Mouse (Mus musculus): ENCODE results near the gene Vtcn1. TPM values are rescaled to one million over a fixed set of nuclear protein-coding genes. Genes with fewer than 3 reads are reported as not detected.

Vtcn1 gene
- polyA plus RNA-seq, 1 experiment = not detected

DNA sequence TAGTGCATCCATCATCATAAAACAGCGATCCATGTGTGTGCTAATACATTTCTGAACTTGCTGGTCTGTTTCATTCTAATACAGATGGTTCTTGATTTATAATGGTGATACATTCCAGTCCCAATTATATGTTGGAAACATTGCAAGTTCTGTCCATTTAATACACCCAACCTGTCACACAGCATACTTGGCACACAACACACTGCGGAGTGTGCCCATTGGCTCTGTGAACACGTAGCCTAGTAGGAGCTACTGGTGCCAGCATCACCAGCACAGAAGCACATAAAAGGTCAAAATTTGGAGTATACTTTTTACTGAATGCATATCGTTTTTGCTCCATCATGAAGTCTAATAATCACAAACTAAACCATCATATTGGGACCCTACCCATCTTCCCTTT is 51.8 kb downstream of the Vtcn1 start:
- 92% methylated on average over 4 of the region's 4 CpGs for WGBS
- TF ChIP-seq POLR2A (IDR thresholded peaks at IDR 0.05; ENCODE audit: low read depth, low read length) = no peak
- TF ChIP-seq CTCF (IDR thresholded peaks at IDR 0.05; ENCODE audit: extremely low read depth, insufficient read depth, insufficient read length, insufficient replicate concordance) = no peak
- no peak for DNase-seq (ENCODE audit: low read depth in 1 of 2, low spot score in 2 of 2)
- no peak overlapping the region for H3K4me3 ChIP-seq (ENCODE audit: extremely low read depth, insufficient read depth, insufficient read length)
- no peaks in the 10 kb centered on the region for H3K36me3 ChIP-seq (ENCODE audit: control insufficient read depth, insufficient read depth, low read length)
- no peak overlapping the region for H3K27ac ChIP-seq (ENCODE audit: insufficient read depth, low read length)
- no peaks in the 10 kb centered on the region for H3K27me3 ChIP-seq (ENCODE audit: control insufficient read depth, insufficient read depth, low read length)
- H3K4me1 ChIP-seq (ENCODE audit: control insufficient read depth, insufficient read depth, insufficient read length) = no peaks in the 10 kb centered on the region

DNA sequence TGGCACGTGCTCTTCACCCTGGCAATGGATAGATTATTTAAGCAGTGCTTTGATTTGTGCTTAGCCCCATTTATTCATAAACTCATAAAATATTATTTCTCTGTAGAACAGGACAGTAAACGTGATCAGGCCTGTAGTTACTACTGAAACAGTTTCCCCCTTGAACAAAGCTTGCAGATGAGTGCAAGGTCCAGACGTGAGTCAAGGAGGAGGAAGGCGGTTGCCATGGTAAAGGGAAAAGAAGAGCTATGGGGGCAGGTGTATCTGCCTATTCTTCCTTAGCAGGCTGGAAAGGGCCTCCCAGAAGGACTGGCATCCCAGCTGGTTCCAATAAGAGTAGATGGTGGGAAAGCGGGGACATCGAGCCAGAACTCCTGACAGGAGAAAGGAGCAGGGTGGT is 56.1 kb downstream of the Vtcn1 start:
- no peaks in the 10 kb centered on the region for H3K4me1 ChIP-seq (ENCODE audit: control insufficient read depth, insufficient read depth, insufficient read length)
- DNase-seq (ENCODE audit: low read depth in 1 of 2, low spot score in 2 of 2) = no peak
- no peak overlapping the region for H3K27ac ChIP-seq (ENCODE audit: insufficient read depth, low read length)
- no peaks in the 10 kb centered on the region for H3K36me3 ChIP-seq (ENCODE audit: control insufficient read depth, insufficient read depth, low read length)
- WGBS = 88% methylated on average over 6 of the region's 6 CpGs
- H3K4me3 ChIP-seq (ENCODE audit: extremely low read depth, insufficient read depth, insufficient read length) = no peak overlapping the region
- H3K27me3 ChIP-seq (ENCODE audit: control insufficient read depth, insufficient read depth, low read length) = no peaks in the 10 kb centered on the region
- no peak for TF ChIP-seq CTCF (IDR thresholded peaks at IDR 0.05; ENCODE audit: extremely low read depth, insufficient read depth, insufficient read length, insufficient replicate concordance)
- TF ChIP-seq POLR2A (IDR thresholded peaks at IDR 0.05; ENCODE audit: low read depth, low read length) = no peak

DNA sequence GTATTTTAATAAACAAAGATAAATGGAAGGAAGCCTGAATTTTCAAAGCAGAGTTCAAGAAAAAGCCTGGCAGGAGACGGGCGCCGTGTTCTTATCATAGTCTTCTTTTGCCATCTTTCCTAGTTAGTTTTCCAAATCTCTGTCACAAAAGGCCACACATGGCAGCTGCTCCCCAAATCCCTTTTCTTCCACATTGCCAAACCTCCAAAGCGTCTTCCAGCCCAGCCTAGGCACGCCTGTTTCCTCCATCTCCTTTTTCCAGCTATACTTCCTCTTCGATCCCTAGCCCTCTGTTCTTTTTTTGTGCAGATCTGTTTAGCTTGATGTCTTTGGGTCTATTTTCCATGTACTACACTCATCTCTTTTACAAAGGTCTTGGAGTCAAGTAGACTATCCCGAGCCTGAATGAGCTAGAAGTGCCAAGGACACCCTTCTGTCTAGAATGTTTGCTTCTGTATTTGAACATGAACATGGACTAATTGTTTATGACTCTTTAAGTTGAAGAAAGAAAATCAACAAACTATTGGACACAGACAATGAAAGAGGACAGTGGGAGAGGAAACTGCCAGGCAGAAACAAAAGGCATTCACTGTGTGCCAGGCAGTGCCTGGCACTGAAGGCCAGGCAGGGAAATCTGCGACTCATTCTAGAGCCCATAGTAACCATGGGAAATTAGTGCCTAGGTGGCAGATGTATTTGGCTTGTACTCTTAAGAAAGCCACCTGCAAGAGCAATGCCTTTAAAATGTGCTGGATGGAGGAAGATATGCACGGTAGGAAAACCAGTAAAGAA is 56.8 kb downstream of the Vtcn1 start:
- 90% methylated on average over 9 of the region's 9 CpGs for WGBS
- no peaks in the 10 kb centered on the region for H3K4me1 ChIP-seq (ENCODE audit: control insufficient read depth, insufficient read depth, insufficient read length)
- TF ChIP-seq POLR2A (IDR thresholded peaks at IDR 0.05; ENCODE audit: low read depth, low read length) (no peak), CTCF (IDR thresholded peaks at IDR 0.05; ENCODE audit: extremely low read depth, insufficient read depth, insufficient read length, insufficient replicate concordance) (no peak)
- no peak overlapping the region for H3K4me3 ChIP-seq (ENCODE audit: extremely low read depth, insufficient read depth, insufficient read length)
- DNase-seq (ENCODE audit: low read depth in 1 of 2, low spot score in 2 of 2) = no peak
- H3K27me3 ChIP-seq (ENCODE audit: control insufficient read depth, insufficient read depth, low read length) = no peaks in the 10 kb centered on the region
- no peak overlapping the region for H3K27ac ChIP-seq (ENCODE audit: insufficient read depth, low read length)
- H3K36me3 ChIP-seq (ENCODE audit: control insufficient read depth, insufficient read depth, low read length) = no peaks in the 10 kb centered on the region

DNA sequence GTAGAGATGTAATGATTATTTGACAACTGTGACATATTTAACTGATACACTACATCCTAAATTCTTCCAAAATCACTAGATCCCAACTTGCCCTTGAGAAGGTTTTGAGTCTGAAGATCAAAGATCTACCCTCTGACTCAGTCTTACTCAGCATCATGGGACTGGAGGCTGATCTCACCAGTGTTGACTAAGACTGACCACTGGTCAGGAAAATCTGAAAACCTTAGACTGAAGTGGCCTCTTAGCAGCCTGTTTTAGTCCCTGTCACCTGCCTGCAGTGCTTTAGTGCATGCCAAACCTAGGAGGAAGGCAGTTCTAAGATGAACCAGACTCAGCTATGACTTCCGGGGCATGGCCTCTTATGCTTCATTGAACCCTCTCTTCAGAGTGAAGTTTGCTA is 64.0 kb downstream of the Vtcn1 start:
- Histone ChIP-seq H3K4me1 (ENCODE audit: control insufficient read depth, insufficient read depth, insufficient read length) (no peaks in the 10 kb centered on the region), H3K27ac (ENCODE audit: insufficient read depth, low read length) (no peak overlapping the region), H3K27me3 (ENCODE audit: control insufficient read depth, insufficient read depth, low read length) (no peaks in the 10 kb centered on the region), H3K4me3 (ENCODE audit: extremely low read depth, insufficient read depth, insufficient read length) (no peak overlapping the region), H3K36me3 (ENCODE audit: control insufficient read depth, insufficient read depth, low read length) (no peaks in the 10 kb centered on the region)
- no peak for TF ChIP-seq CTCF (IDR thresholded peaks at IDR 0.05; ENCODE audit: extremely low read depth, insufficient read depth, insufficient read length, insufficient replicate concordance)
- TF ChIP-seq POLR2A (IDR thresholded peaks at IDR 0.05; ENCODE audit: low read depth, low read length) = no peak
- WGBS = 97% methylated on average over 1 of the region's 1 CpGs
- no peak for DNase-seq (ENCODE audit: low read depth in 1 of 2, low spot score in 2 of 2)

DNA sequence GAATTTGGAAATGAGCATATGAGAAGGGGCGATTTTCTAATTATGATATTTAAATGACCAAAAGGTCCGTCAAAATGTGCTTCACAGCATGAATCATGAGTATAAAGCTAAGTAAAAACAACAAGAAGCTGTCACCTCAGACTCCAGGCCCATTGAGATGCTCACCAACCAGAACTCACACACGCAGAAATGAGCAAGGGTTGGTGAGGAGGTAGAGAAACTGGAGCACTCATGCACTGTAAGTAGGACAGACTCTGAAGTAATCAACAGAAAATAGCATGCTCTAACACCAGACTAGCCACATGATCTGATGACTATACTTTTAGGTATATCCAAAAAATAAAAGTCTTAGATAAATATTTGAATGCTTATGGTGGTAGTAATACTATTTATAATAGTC is 65.1 kb downstream of the Vtcn1 start:
- H3K27ac ChIP-seq (ENCODE audit: insufficient read depth, low read length) = no peak overlapping the region
- 91% methylated on average over 3 of the region's 3 CpGs for WGBS
- TF ChIP-seq POLR2A (IDR thresholded peaks at IDR 0.05; ENCODE audit: low read depth, low read length) (no peak), CTCF (IDR thresholded peaks at IDR 0.05; ENCODE audit: extremely low read depth, insufficient read depth, insufficient read length, insufficient replicate concordance) (no peak)
- no peak overlapping the region for H3K4me3 ChIP-seq (ENCODE audit: extremely low read depth, insufficient read depth, insufficient read length)
- no peaks in the 10 kb centered on the region for H3K4me1 ChIP-seq (ENCODE audit: control insufficient read depth, insufficient read depth, insufficient read length)
- DNase-seq (ENCODE audit: low read depth in 1 of 2, low spot score in 2 of 2) = no peak
- no peaks in the 10 kb centered on the region for H3K36me3 ChIP-seq (ENCODE audit: control insufficient read depth, insufficient read depth, low read length)
- no peaks in the 10 kb centered on the region for H3K27me3 ChIP-seq (ENCODE audit: control insufficient read depth, insufficient read depth, low read length)

DNA sequence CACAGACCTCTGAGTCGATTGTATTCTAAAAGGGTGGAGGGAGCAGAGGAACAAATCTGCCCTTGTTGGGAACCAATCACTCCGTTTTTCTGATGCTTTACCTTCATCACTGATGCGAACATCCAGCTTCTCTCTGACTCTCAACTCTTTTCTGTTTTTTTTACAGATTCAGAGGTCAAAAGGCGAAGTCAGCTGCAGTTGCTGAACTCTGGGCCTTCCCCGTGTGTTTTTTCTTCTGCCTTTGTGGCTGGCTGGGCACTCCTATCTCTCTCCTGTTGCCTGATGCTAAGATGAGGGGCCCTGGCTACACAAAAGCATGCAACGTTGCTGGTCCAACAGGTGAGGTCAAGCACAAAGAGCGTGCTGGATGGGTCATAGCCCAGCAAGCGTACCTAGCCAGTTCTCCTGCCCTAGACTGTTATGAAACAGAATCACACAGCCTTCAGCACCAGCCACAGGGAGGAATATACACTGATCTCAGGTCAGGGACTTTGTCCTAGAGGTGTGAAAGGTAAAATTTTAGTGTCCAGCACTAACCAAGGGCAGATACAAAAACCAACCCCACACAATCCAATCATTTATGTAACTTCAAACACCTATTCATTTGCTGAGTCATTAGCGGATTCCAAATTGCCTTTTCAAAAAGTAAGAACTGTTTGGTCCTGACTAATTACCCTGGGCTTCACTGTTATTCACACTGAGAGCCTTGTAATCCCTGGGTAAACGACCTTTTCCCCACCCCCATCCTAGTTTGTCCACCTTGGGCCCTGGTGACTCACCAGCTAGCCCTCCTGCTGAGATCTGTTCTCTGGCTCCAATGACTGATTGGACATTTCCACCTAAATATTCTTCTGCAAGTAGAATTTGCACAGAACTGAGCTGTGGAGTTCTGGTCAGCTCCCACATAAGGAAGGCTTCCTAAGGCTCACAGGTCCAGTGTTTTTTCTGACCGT is 67.4 kb downstream of the Vtcn1 start:
- H3K27me3 ChIP-seq (ENCODE audit: control insufficient read depth, insufficient read depth, low read length) = no peaks in the 10 kb centered on the region

More for the DNA sequence above, 67.4 kb downstream of the Vtcn1 start:
- no peak for TF ChIP-seq CTCF (IDR thresholded peaks at IDR 0.05; ENCODE audit: extremely low read depth, insufficient read depth, insufficient read length, insufficient replicate concordance)
- TF ChIP-seq POLR2A (IDR thresholded peaks at IDR 0.05; ENCODE audit: low read depth, low read length) = no peak
- H3K36me3 ChIP-seq (ENCODE audit: control insufficient read depth, insufficient read depth, low read length) = no peaks in the 10 kb centered on the region
- no peak overlapping the region for H3K4me3 ChIP-seq (ENCODE audit: extremely low read depth, insufficient read depth, insufficient read length)
- no peaks in the 10 kb centered on the region for H3K4me1 ChIP-seq (ENCODE audit: control insufficient read depth, insufficient read depth, insufficient read length)
- WGBS = 80% methylated on average over 11 of the region's 11 CpGs
- DNase-seq (ENCODE audit: low read depth in 1 of 2, low spot score in 2 of 2) = no peak
- H3K27ac ChIP-seq (ENCODE audit: insufficient read depth, low read length) = no peak overlapping the region
